Mouse (Mus musculus) lung, postnatal 4 days (tissue): ENCODE results near the gene Senp8.
A peak's percentile ranks its signal among the peaks of the same experiment; 100 is the strongest.

Source experiments
- DNase-seq, 2 experiments: peaks; one replicate each; pipeline ENCODE4 v3.0.0; 2021

Gene Senp8

GRCm38 (mm10) chr9:59709225-59709624, 41.3 kb downstream of the Senp8 start:
- DNase-seq: peak; percentile 84 to 88

DNA sequence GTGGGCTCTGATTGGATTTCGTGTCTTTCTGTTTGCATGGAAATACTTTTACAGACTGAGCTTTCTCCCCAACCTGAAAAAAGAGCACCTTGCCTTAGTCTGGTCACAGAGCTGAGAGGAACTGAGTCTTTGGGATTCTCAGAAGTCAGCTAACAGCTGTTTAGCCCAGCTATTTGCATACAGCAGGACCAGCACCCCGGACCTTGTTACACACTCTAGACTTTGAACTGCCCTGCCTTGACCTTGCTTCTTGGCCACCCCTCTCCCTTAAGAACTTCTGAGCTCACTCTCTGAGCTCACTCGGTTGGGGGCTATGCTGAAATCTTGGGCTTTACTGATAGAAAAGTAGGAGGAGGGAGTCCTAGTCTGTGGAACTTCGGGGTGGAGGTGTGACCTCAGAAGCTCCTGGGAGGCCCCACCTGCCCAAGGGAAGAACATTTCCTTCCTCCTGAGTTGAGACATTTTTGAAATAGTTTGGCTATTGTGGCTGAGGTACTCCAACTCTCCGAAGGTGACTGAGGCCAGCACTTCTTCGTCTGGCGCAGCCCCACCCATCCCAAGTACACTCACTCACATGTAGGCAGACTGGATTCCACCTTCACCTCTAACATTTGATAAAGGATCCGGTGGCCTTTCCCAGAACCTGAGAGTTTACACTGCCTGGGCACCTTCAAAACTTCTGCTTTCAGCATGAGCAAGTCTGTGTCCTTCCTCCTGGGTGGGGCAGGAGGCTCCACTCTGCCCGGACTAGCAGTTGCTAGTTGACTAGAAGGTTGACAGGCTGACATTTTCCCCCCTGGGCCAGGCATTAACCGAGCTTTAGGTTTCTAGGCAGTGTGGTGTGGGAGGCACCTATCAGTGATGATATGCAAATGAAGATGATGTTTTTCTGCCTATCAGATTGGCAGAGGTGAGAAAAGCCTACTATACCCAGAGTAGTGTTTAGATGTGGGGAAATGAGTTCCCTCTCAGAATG, 43.4 kb downstream of the Senp8 start:
- DNase-seq: peak; percentile 57 to 84

- DNase-seq: no peak
These were observed 47.4 kb downstream of the Senp8 start for GRCm38 (mm10) chr9:59703099-59703498.

GRCm38 (mm10) chr9:59701094-59701493, 49.4 kb downstream of the Senp8 start:
- peak in 1 of 2 experiments; percentile 52 for DNase-seq

DNA sequence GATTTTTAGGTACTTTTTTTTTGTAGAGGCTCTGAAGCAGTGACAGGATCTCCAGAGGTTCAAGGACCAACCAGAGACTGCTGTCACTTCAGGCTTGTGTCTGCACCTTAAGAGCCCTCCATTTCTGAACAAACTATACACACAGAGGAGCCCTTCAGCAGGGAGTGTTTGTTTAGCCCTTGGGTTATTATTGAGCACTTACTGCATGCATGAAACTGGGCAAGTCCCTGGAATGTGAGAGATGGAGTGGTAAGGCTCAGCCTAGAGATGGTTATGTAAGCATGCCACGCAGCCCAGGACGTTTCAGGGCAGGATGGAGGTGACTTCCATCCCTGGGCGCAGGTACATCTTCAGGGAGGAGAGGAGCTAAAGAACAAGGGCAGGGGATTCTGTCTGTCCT, 54.1 kb downstream of the Senp8 start:
- peak; percentile 54 to 67 for DNase-seq

DNA sequence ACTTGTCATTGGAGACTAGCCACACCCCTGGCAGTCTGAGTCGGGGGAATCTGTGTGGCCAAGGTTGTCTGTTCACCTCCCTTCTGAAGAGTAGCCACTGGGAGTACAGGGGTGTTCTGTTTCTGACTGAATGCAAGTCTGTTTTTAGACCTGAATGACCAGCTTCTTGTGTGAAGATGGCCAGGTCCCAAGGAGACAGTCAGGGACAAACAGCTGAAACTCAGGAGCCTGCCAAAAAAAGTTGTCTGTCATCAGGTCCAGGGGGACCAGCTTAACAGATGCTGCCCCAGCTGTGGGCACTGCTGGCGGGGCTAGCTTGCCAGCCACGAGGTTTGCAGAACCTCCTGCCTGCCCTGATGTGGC, 55.1 kb downstream of the Senp8 start:
- no peak for DNase-seq

DNA sequence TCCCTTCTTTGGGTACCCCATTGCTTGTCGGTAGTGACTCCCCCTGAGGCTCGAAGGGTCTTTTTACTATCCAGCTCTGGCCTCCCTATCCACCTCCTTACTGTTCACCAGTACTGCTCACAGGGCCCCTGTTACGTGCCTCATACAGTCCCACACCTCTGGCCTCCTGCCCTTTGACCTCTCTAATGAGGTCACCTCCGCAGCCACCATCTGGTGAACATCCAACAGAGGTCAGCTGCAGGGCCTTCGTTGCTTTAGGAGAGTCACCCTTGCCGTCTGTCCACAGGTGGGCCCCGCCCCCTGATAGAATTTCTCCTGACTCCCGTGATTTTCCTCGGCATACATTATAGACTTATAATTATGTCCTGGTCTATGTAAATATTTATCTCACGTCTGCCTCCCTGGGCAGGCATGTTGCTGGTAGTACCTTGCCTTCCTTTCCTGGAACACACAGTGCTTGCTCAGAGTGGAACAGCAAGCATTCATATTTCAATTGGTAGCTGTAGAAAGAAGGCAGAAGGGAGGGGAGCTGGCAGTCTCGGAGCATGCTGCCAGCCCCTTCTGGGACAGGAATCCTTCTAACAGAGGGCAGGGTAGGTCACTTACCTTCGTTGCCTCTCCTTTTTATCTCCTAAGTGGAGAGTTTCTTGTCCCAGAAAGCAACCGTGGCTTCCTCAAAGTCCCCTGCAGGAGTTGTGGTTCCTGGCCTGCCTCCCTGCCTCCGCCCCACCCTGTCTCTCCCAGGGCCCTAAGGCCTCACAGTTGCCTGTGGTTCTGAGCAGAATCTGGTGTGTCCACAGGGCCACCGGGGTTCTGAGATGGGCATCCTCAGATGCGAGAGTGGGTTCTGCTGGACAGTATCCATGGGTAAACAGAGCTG, 55.7 kb downstream of the Senp8 start:
- DNase-seq: peak in 1 of 2 experiments; percentile 44

- DNase-seq: peak; percentile 62 to 71
These were observed 58.4 kb downstream of the Senp8 start for GRCm38 (mm10) chr9:59692145-59692544.

DNA sequence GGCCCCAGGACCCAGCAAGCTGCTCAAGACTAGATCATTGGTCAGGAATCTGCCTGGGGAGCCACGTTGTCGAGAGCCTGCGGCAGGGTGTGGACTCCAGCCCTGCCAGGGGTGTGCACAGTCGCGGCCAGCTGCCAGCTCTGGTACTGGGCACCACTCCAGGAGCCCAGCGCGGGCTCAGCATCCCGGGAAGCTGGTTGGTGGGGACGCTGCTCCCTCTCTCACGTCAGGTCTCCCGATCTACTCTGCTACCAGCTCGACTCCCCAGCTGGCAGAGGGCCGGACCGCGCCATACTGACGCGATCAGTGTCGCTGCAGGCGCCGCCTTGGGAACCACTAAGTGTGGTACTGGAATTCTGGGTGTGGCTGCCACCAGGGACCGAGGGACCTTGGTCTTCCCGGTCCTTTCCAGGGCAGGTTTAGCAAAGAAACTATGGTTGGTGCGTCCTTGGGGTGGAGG, 58.8 kb downstream of the Senp8 start:
- peak; percentile 93 to 97 for DNase-seq

GRCm38 (mm10) chr9:59687416-59688046, 63.0 kb downstream of the Senp8 start:
- peak; percentile 39 to 65 for DNase-seq
